Mouse (Mus musculus): ENCODE results near the gene Rgs17. TPM values are rescaled to one million over a fixed set of nuclear protein-coding genes. Genes with fewer than 3 reads are reported as not detected.

Rgs17 gene
- polyA plus RNA-seq, 1 experiment: 0.07 TPM

GRCm38 (mm10) chr10:5826336-5827025, 95.7 kb downstream of the Rgs17 start:
- TF ChIP-seq CTCF (IDR thresholded peaks at IDR 0.05; ENCODE audit: extremely low read depth, insufficient read depth, insufficient read length, insufficient replicate concordance) (no peak), POLR2A (IDR thresholded peaks at IDR 0.05; ENCODE audit: low read depth, low read length) (no peak)
- no peak overlapping the region for H3K4me3 ChIP-seq (ENCODE audit: extremely low read depth, insufficient read depth, insufficient read length)
- WGBS: 68% methylated on average over 6 of the region's 6 CpGs

GRCm38 (mm10) chr10:5824779-5825178, 97.4 kb downstream of the Rgs17 start:
- peaks cover under 1% of the 10 kb centered on the region for H3K36me3 ChIP-seq (ENCODE audit: control insufficient read depth, insufficient read depth, low read length)
- H3K27ac ChIP-seq (ENCODE audit: insufficient read depth, low read length): peak overlapping the region; percentile 98
- WGBS: 0% methylated on average over 3 of the region's 3 CpGs
- peak; percentile 44 to 80 for DNase-seq (ENCODE audit: low read depth in 1 of 2, low spot score in 2 of 2)
- H3K27me3 ChIP-seq (ENCODE audit: control insufficient read depth, insufficient read depth, low read length): no peaks in the 10 kb centered on the region
- peaks cover 5% of the 10 kb centered on the region; the same call in 1 of the 2 replicates for H3K4me1 ChIP-seq (ENCODE audit: control insufficient read depth, insufficient read depth, insufficient read length)
- TF ChIP-seq POLR2A (IDR thresholded peaks at IDR 0.05; ENCODE audit: low read depth, low read length) (no peak), CTCF (IDR thresholded peaks at IDR 0.05; ENCODE audit: extremely low read depth, insufficient read depth, insufficient read length, insufficient replicate concordance) (peak; percentile 6; the same call in 1 of the 2 replicates)
- peak overlapping the region; percentile 78 for H3K4me3 ChIP-seq (ENCODE audit: extremely low read depth, insufficient read depth, insufficient read length)

More at GRCm38 (mm10) chr10:5826336-5827025, 95.7 kb downstream of the Rgs17 start:
- no peak overlapping the region for H3K27ac ChIP-seq (ENCODE audit: insufficient read depth, low read length)
- H3K27me3 ChIP-seq (ENCODE audit: control insufficient read depth, insufficient read depth, low read length): no peaks in the 10 kb centered on the region
- DNase-seq (ENCODE audit: low read depth in 1 of 2, low spot score in 2 of 2): no peak
- H3K36me3 ChIP-seq (ENCODE audit: control insufficient read depth, insufficient read depth, low read length): no peaks in the 10 kb centered on the region
- H3K4me1 ChIP-seq (ENCODE audit: control insufficient read depth, insufficient read depth, insufficient read length): peaks cover 5% of the 10 kb centered on the region; the same call in 1 of the 2 replicates

- under 1% methylated on average over 47 of the region's 47 CpGs for WGBS
Observed at GRCm38 (mm10) chr10:5823740-5824491, 98.3 kb downstream of the Rgs17 start, which contains the start of gene Mtrf1l. Mtrf1l (minus strand) TSS chr10:5823910.

GRCm38 (mm10) chr10:5823291-5823739, 98.9 kb downstream of the Rgs17 start:
- H3K27ac ChIP-seq (ENCODE audit: insufficient read depth, low read length): peak overlapping the region; percentile 84
- DNase-seq (ENCODE audit: low read depth in 1 of 2, low spot score in 2 of 2): no peak

More at GRCm38 (mm10) chr10:5823740-5824491, 98.3 kb downstream of the Rgs17 start, which contains the start of gene Mtrf1l:
- DNase-seq (ENCODE audit: low read depth in 1 of 2, low spot score in 2 of 2): peak; percentile 95 to 98
- no peaks in the 10 kb centered on the region for H3K27me3 ChIP-seq (ENCODE audit: control insufficient read depth, insufficient read depth, low read length)
- peak; percentile 38; the same call in 1 of the 2 replicates for TF ChIP-seq POLR2A (IDR thresholded peaks at IDR 0.05; ENCODE audit: low read depth, low read length)
- 0 out of 2 replicates have a peak, but pooled peaks have one; percentile 19 for TF ChIP-seq CTCF (IDR thresholded peaks at IDR 0.05; ENCODE audit: extremely low read depth, insufficient read depth, insufficient read length, insufficient replicate concordance)
- peak within 1 kb of the TSS; percentile 85 for H3K4me3 ChIP-seq (ENCODE audit: extremely low read depth, insufficient read depth, insufficient read length)
- H3K27ac ChIP-seq (ENCODE audit: insufficient read depth, low read length): peak within 1 kb of the TSS; percentile 98
- peaks cover 7% of the 10 kb centered on the region for H3K36me3 ChIP-seq (ENCODE audit: control insufficient read depth, insufficient read depth, low read length)
- peaks cover 5% of the 10 kb centered on the region; the same call in 1 of the 2 replicates for H3K4me1 ChIP-seq (ENCODE audit: control insufficient read depth, insufficient read depth, insufficient read length)

GRCm38 (mm10) chr10:5818772-5819171, 103.4 kb downstream of the Rgs17 start:
- H3K27ac ChIP-seq (ENCODE audit: insufficient read depth, low read length): no peak overlapping the region
- no peak for DNase-seq (ENCODE audit: low read depth in 1 of 2, low spot score in 2 of 2)
- TF ChIP-seq POLR2A (IDR thresholded peaks at IDR 0.05; ENCODE audit: low read depth, low read length): no peak
- TF ChIP-seq CTCF (IDR thresholded peaks at IDR 0.05; ENCODE audit: extremely low read depth, insufficient read depth, insufficient read length, insufficient replicate concordance): no peak
- no peaks in the 10 kb centered on the region for H3K27me3 ChIP-seq (ENCODE audit: control insufficient read depth, insufficient read depth, low read length)
- H3K36me3 ChIP-seq (ENCODE audit: control insufficient read depth, insufficient read depth, low read length): peaks cover 30% of the 10 kb centered on the region
- 93% methylated on average over 3 of the region's 3 CpGs for WGBS
- H3K4me1 ChIP-seq (ENCODE audit: control insufficient read depth, insufficient read depth, insufficient read length): peaks cover 4% of the 10 kb centered on the region; the same call in 1 of the 2 replicates
- H3K4me3 ChIP-seq (ENCODE audit: extremely low read depth, insufficient read depth, insufficient read length): no peak overlapping the region

More at GRCm38 (mm10) chr10:5823291-5823739, 98.9 kb downstream of the Rgs17 start:
- Histone ChIP-seq H3K36me3 (ENCODE audit: control insufficient read depth, insufficient read depth, low read length) (peaks cover 10% of the 10 kb centered on the region), H3K27me3 (ENCODE audit: control insufficient read depth, insufficient read depth, low read length) (no peaks in the 10 kb centered on the region), H3K4me1 (ENCODE audit: control insufficient read depth, insufficient read depth, insufficient read length) (peaks cover 5% of the 10 kb centered on the region; the same call in 1 of the 2 replicates), H3K4me3 (ENCODE audit: extremely low read depth, insufficient read depth, insufficient read length) (peak overlapping the region; percentile 85)
- WGBS: under 1% methylated on average over 37 of the region's 37 CpGs
- TF ChIP-seq CTCF (IDR thresholded peaks at IDR 0.05; ENCODE audit: extremely low read depth, insufficient read depth, insufficient read length, insufficient replicate concordance): no peak
- TF ChIP-seq POLR2A (IDR thresholded peaks at IDR 0.05; ENCODE audit: low read depth, low read length): no peak

- H3K4me1 ChIP-seq (ENCODE audit: control insufficient read depth, insufficient read depth, insufficient read length): no peaks in the 10 kb centered on the region
- H3K4me3 ChIP-seq (ENCODE audit: extremely low read depth, insufficient read depth, insufficient read length): no peak overlapping the region
- WGBS: 99% methylated on average over 2 of the region's 2 CpGs
Observed at GRCm38 (mm10) chr10:5815968-5816367, 106.2 kb downstream of the Rgs17 start.

More at GRCm38 (mm10) chr10:5815968-5816367, 106.2 kb downstream of the Rgs17 start:
- Histone ChIP-seq H3K27ac (ENCODE audit: insufficient read depth, low read length) (no peak overlapping the region), H3K27me3 (ENCODE audit: control insufficient read depth, insufficient read depth, low read length) (no peaks in the 10 kb centered on the region), H3K36me3 (ENCODE audit: control insufficient read depth, insufficient read depth, low read length) (peaks cover 49% of the 10 kb centered on the region)
- DNase-seq (ENCODE audit: low read depth in 1 of 2, low spot score in 2 of 2): no peak
- TF ChIP-seq POLR2A (IDR thresholded peaks at IDR 0.05; ENCODE audit: low read depth, low read length) (no peak), CTCF (IDR thresholded peaks at IDR 0.05; ENCODE audit: extremely low read depth, insufficient read depth, insufficient read length, insufficient replicate concordance) (no peak)

Data from spleen, adult 2 months (tissue).